Mouse (Mus musculus) stomach, postnatal 0 days (tissue): Measurements from ENCODE around the gene Prr15l.

ENCODE experiments used
- CTCF ChIP-seq: IDR thresholded peaks from 2 replicates; pipeline ENCODE4 v1.5.1; 2016; ENCODE audit warnings: antibody characterized with exemption, low read depth, mild to moderate bottlenecking, moderate library complexity
- EP300 ChIP-seq: optimal IDR thresholded peaks from 2 replicates; pipeline ENCODE3; 2016; ENCODE audit warnings: antibody characterized with exemption

- TF ChIP-seq CTCF = no peak
- no peak for TF ChIP-seq EP300
These were observed 8.2 kb downstream of the Prr15l start for GRCm38 (mm10) chr11:96935872-96936650.
